Mouse (Mus musculus) granulocyte monocyte progenitor cell, adult 5-6 weeks (primary cell): ENCODE data around the gene Tent4a. TPM values are rescaled to one million over a fixed set of nuclear protein-coding genes. Genes with fewer than 3 reads are reported as not detected.
"Not testable (repeated sequence)": the region's sequence is repeated elsewhere in the genome, so short reads cannot be mapped to it uniquely, and the experiment has no call there.

ENCODE experiments used
- ATAC-seq: replicated peaks from 2 replicates; pipeline ENCODE4 v1.8.0; 2016; ENCODE audit warnings: mild to moderate bottlenecking, moderate TSS enrichment, inconsistent platforms; ENCODE audit not compliant: poor library complexity, severe bottlenecking
- total RNA-seq, 2 experiments: library from RNA; stranded (forward) in 1 of 2; stranded (reverse) in 1 of 2; fragments of 200-712, 200-1000 nt in 1 of 2; fragments of >200 nt in 1 of 2; fragmentation: Nextera tagmentation in 1 of 2; gene quantifications; 2 replicates each; pipeline ENCODE4 v1.2.3; 2014 to 2017

The Tent4a gene
- total RNA-seq (2014; fragmentation: Nextera tagmentation) (9.0 and 10.6 TPM in 2 replicates), total RNA-seq (2017) (10.9 and 11.4 TPM in 2 replicates)

DNA sequence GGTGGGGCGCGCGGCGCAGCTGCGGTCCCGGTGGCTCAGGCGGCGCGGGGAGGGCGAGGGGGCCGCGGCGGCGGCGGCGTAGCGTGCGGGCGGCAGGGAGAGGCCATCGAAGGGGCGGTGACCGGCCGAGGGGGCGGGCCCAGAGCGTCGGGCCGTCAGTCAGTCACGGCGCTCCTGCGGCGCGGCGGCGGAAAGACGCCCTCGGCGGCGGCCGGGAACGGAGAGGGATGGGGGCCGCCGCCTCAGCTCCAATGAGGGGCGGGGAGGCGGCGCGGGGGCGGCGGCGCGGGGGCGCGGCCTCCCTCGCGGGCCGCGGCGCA lies at the start of gene Tent4a:
Tent4a (minus strand) TSS at position 284 of the 320 bp plus-strand sequence.
- ATAC-seq = peak; percentile 49

DNA sequence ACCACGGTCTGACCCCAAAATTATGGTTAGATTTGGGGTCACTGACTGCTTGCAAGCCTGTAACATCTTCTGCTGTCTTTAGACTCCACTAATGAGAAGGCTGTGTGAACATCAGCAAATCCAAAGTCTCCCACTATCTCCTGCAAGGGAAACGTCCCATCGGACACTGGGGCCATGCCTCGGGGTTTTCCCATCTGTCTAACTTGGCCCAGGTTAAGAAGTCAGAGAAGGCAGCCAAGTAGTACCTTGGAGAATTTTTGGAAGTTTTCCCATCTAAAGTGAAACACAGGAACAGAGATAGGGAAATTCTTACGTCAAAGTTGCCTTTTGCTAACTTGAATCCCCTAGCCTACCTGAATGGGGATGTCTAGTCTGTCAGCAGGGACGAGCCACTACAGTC lies 49.2 kb upstream of the Tent4a start:
- no peak for ATAC-seq

- no peak for ATAC-seq
Measured at GRCm38 (mm10) chr13:69582411-69582810, 48.0 kb upstream of the Tent4a start.

DNA sequence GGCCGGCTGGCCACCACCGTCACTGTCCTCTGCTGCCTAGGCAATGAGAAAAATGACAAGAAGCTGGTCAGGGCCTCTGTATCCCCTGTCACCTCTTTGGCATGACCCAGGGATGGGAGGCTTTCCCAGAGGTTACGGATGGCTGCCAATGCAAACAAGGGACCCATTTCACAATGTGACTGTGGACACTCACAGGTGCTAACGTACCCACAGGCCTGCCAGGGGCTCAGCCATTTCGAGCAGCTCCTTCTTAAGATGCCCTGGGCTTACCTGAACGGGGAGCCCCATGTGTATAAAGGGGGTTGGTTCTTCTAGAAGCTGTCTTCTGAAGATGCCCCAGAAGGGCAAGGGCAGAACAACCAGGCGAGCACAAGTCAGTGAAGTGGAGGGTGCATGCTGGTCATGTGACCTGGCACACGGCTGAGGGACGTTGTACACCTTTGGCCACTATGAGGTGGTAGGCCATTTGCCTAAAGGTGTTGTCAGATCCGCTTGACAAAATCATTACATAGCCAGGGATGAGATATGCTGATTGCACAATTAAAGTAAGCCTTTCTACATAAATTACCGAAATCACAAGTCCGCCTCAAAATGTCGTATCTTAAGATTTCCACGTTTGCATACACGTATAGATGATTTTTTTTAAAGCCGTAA lies 42.9 kb upstream of the Tent4a start:
- no peak for ATAC-seq

GRCm38 (mm10) chr13:69576676-69577075 lies 42.3 kb upstream of the Tent4a start:
- ATAC-seq = no peak

GRCm38 (mm10) chr13:69572594-69572993 lies 38.2 kb upstream of the Tent4a start:
- no peak for ATAC-seq

GRCm38 (mm10) chr13:69569201-69569600 lies 34.8 kb upstream of the Tent4a start:
- ATAC-seq = peak; percentile 20

GRCm38 (mm10) chr13:69565401-69565800 lies 31.0 kb upstream of the Tent4a start:
- not testable (repeated sequence) for ATAC-seq

DNA sequence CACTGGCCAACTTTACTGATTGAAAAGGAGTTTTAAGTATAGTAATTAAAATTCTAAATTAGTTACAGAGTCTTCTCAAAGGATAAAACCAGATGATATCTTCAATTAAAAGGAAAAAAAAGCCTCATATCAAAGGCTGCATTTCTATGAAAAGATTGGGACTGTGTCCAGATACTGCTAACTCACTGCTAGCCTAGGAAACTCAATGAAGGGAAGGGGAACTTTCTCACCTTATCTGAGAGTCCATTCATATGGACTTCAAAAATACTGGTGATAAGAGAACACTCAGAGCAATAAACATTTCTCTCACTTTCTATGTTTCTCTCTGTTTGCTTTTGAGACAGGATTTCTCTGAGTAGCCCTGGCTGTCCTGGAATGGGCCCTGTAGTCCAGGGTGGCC lies 30.2 kb upstream of the Tent4a start:
- no peak for ATAC-seq

DNA sequence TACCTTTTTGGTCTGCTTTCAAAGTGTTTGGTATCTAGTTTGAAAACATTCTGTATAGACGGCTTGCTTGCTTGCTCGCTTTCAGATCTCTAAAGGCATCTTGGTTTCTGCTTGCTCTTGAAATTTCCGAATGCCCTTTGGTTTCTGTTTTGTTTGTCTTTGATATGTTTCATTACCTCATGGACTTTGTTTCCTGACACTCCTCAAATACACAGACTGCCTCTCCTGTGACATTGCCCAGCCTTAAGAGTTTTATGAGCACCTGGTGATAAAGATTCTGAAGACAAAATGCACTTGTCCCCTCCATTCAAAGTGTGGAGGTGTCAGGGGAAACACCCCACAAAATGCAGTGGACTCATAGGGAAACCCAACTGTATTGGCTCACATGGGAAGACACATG lies 29.5 kb upstream of the Tent4a start:
- no peak for ATAC-seq

DNA sequence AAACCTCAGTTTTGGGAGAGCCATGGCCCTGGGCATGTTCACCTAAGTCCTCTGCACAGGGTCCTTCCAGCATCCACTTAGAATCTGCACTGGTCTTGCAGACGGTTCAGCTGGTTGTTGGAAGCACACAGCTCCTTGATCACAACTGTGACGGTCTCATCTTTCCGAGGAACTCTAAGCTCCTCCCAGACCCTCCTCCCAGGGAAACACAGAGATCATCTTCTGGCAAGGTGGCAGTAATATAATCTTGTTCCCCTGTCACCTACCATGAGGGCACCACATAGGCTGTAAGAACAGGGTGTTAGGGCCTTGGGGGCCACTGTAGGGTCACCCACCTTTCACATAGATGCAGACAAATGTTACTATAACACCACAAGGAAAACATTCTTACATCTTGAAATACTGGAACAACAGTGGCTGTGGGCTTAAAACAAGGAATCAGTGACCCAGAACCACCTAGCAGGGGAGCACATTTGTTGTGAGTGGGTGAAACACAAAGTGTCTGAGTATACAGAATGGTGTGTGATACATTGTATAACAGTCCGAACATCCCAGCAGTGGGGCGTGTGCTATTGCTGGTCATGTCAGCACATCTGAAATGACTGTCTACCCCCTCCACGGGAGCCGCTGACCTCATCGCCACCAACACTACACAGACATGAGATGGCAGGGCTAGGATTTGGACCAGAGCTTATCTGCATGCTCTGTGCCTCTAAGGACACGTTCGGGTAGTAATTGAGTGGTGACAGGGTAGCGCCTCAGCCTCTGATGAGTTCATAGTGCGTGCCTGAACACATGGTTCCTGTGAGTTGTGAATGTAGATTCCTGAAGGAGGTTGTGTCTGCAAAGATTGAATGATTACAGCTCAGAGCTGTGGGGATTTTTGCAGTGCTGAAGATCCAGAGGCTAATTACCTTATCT lies 28.5 kb upstream of the Tent4a start:
- ATAC-seq = no peak

DNA sequence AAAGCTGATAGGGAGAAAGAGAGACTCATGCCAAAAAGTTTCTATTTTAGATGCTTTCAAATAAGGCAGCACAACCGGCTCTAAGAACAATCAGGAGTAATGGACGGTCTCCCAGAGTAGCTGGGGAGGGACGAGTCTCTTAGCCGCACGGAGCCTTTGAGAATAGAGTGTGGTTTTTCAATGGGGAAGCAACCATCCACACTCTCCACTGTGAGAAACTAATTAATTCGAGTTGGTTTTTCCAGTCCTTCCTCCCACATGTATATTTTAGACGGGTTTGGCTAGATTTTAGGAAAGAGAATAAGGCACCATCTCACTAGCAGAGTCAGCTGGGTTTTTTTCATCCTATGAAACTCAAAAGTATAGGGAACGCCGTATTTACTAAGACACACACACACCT lies 27.6 kb upstream of the Tent4a start:
- no peak for ATAC-seq

- ATAC-seq = no peak
Measured at GRCm38 (mm10) chr13:69559291-69559961, 25.0 kb upstream of the Tent4a start.

DNA sequence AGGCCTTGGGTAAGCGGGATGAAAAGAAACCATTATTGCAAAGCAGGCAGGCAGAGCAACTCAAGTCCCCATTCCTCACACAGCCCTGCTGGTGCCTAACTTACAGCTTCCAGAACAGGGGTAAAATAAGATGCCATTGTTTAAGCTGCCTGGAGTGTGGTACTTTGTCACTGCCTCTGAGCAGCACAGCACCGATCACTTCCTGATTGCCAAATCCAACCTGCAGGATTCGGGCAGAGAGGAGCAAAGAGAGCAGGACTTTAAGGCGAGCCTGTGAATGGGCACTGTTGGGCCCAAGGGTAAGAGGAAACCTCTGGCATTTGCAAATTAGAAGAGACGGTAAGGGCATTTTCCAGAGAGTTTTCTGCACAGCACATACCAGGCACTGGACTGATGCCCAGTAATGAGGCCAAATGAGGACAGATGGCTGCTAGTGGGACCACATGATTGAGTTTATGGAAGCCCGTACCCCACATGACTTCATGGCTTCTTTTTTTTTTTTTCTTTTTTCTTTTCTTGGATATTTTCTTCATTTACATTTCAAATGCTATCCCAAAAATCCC lies 23.8 kb upstream of the Tent4a start:
- ATAC-seq = no peak

- ATAC-seq = no peak
Measured at GRCm38 (mm10) chr13:69556728-69557127, 22.3 kb upstream of the Tent4a start.

DNA sequence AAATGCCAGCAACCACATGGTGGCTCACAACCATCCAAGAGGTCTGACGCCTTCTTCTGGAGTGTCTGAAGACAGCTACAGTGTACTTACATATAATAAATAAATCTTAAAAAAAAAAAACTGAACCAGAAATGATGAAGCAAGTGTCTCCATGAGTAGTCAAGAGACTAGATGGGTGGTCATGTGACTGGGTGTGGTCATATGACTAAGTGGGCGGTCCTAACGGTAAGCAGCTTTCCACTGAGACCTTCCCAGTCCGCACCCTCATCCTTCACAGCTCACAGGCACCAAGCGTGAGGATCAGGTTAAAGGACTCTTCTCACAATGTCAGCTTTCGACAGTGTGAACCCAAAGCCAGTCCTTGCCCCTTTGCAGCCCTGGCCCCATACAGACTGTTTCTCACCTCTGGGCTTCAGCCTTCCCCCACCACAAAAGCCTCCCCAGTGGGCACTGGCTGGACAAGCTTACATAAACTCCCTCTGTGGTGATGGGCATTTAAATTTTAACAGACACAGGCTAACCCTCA lies 21.6 kb upstream of the Tent4a start:
- ATAC-seq = no peak

- no peak for ATAC-seq
Measured at GRCm38 (mm10) chr13:69555045-69555444, 20.6 kb upstream of the Tent4a start.

GRCm38 (mm10) chr13:69554255-69554654 lies 19.8 kb upstream of the Tent4a start:
- no peak for ATAC-seq

GRCm38 (mm10) chr13:69553024-69553423 lies 18.6 kb upstream of the Tent4a start:
- peak; percentile 79 for ATAC-seq

GRCm38 (mm10) chr13:69550831-69551230 lies 16.4 kb upstream of the Tent4a start:
- no peak for ATAC-seq

- ATAC-seq = no peak
Measured at GRCm38 (mm10) chr13:69549980-69550379, 15.6 kb upstream of the Tent4a start.
